Mouse (Mus musculus): ENCODE results near the gene Sh3rf1.

Sh3rf1 gene

GRCm38 (mm10) chr8:61305451-61306070 is 81.9 kb downstream of the Sh3rf1 start:
- in situ Hi-C loops (cut with MboI; ENCODE audit: low pct_unique_long_range_greater_than_20kb in 1 of 2, low sequenced_read_pairs in 2 of 2, unreplicated experiment in 1 of 2) = no loop called here

- in situ Hi-C loops (cut with MboI; ENCODE audit: low pct_unique_long_range_greater_than_20kb in 1 of 2, low sequenced_read_pairs in 2 of 2, unreplicated experiment in 1 of 2) = no loop called here
Measured at GRCm38 (mm10) chr8:61306501-61307112, 82.9 kb downstream of the Sh3rf1 start.

GRCm38 (mm10) chr8:61308896-61309295 is 85.2 kb downstream of the Sh3rf1 start:
- in situ Hi-C loops (cut with MboI; ENCODE audit: low pct_unique_long_range_greater_than_20kb in 1 of 2, low sequenced_read_pairs in 2 of 2, unreplicated experiment in 1 of 2) = no loop called here

GRCm38 (mm10) chr8:61309530-61310402 is 86.1 kb downstream of the Sh3rf1 start:
- in situ Hi-C loops (cut with MboI; ENCODE audit: low pct_unique_long_range_greater_than_20kb in 1 of 2, low sequenced_read_pairs in 2 of 2, unreplicated experiment in 1 of 2) = no loop called here

- in situ Hi-C loops (cut with MboI; ENCODE audit: low pct_unique_long_range_greater_than_20kb in 1 of 2, low sequenced_read_pairs in 2 of 2, unreplicated experiment in 1 of 2) = no loop called here
Measured at GRCm38 (mm10) chr8:61310403-61310871, 86.8 kb downstream of the Sh3rf1 start.

- in situ Hi-C loops (cut with MboI; ENCODE audit: low pct_unique_long_range_greater_than_20kb in 1 of 2, low sequenced_read_pairs in 2 of 2, unreplicated experiment in 1 of 2) = no loop called here
Measured at GRCm38 (mm10) chr8:61313016-61313415, 89.3 kb downstream of the Sh3rf1 start.

- in situ Hi-C loops (cut with MboI; ENCODE audit: low pct_unique_long_range_greater_than_20kb in 1 of 2, low sequenced_read_pairs in 2 of 2, unreplicated experiment in 1 of 2) = no loop called here
Measured at GRCm38 (mm10) chr8:61316012-61316767, 92.5 kb downstream of the Sh3rf1 start.

GRCm38 (mm10) chr8:61316813-61317534 is 93.3 kb downstream of the Sh3rf1 start:
- in situ Hi-C loops (cut with MboI; ENCODE audit: low pct_unique_long_range_greater_than_20kb in 1 of 2, low sequenced_read_pairs in 2 of 2, unreplicated experiment in 1 of 2) = no loop called here

- in situ Hi-C loops (cut with MboI; ENCODE audit: low pct_unique_long_range_greater_than_20kb in 1 of 2, low sequenced_read_pairs in 2 of 2, unreplicated experiment in 1 of 2) = no loop called here
Measured at GRCm38 (mm10) chr8:61317535-61318136, 94.0 kb downstream of the Sh3rf1 start.

GRCm38 (mm10) chr8:61321216-61321615 is 97.5 kb downstream of the Sh3rf1 start:
- in situ Hi-C loops (cut with MboI; ENCODE audit: low pct_unique_long_range_greater_than_20kb in 1 of 2, low sequenced_read_pairs in 2 of 2, unreplicated experiment in 1 of 2) = no loop called here

GRCm38 (mm10) chr8:61321780-61322179 is 98.1 kb downstream of the Sh3rf1 start:
- in situ Hi-C loops (cut with MboI; ENCODE audit: low pct_unique_long_range_greater_than_20kb in 1 of 2, low sequenced_read_pairs in 2 of 2, unreplicated experiment in 1 of 2) = no loop called here

- in situ Hi-C loops (cut with MboI; ENCODE audit: low pct_unique_long_range_greater_than_20kb in 1 of 2, low sequenced_read_pairs in 2 of 2, unreplicated experiment in 1 of 2) = no loop called here
Measured at GRCm38 (mm10) chr8:61322462-61322861, 98.8 kb downstream of the Sh3rf1 start.

- in situ Hi-C loops (cut with MboI; ENCODE audit: low pct_unique_long_range_greater_than_20kb in 1 of 2, low sequenced_read_pairs in 2 of 2, unreplicated experiment in 1 of 2) = no loop called here
Measured at GRCm38 (mm10) chr8:61324363-61324914, 100.8 kb downstream of the Sh3rf1 start.

- in situ Hi-C loops (cut with MboI; ENCODE audit: low pct_unique_long_range_greater_than_20kb in 1 of 2, low sequenced_read_pairs in 2 of 2, unreplicated experiment in 1 of 2) = no loop called here
Measured at GRCm38 (mm10) chr8:61325014-61325715, 101.5 kb downstream of the Sh3rf1 start.

GRCm38 (mm10) chr8:61326281-61326680 is 102.6 kb downstream of the Sh3rf1 start:
- in situ Hi-C loops (cut with MboI; ENCODE audit: low pct_unique_long_range_greater_than_20kb in 1 of 2, low sequenced_read_pairs in 2 of 2, unreplicated experiment in 1 of 2) = no loop called here

GRCm38 (mm10) chr8:61327333-61327732 is 103.7 kb downstream of the Sh3rf1 start:
- in situ Hi-C loops (cut with MboI; ENCODE audit: low pct_unique_long_range_greater_than_20kb in 1 of 2, low sequenced_read_pairs in 2 of 2, unreplicated experiment in 1 of 2) = no loop called here

GRCm38 (mm10) chr8:61339629-61340028 is 116.0 kb downstream of the Sh3rf1 start:
- in situ Hi-C loops (cut with MboI; ENCODE audit: low pct_unique_long_range_greater_than_20kb in 1 of 2, low sequenced_read_pairs in 2 of 2, unreplicated experiment in 1 of 2) = no loop called here

Data from mouse embryonic stem cell (cell line).